Mouse (Mus musculus): ENCODE data around the gene Khk.

Gene Khk

DNA sequence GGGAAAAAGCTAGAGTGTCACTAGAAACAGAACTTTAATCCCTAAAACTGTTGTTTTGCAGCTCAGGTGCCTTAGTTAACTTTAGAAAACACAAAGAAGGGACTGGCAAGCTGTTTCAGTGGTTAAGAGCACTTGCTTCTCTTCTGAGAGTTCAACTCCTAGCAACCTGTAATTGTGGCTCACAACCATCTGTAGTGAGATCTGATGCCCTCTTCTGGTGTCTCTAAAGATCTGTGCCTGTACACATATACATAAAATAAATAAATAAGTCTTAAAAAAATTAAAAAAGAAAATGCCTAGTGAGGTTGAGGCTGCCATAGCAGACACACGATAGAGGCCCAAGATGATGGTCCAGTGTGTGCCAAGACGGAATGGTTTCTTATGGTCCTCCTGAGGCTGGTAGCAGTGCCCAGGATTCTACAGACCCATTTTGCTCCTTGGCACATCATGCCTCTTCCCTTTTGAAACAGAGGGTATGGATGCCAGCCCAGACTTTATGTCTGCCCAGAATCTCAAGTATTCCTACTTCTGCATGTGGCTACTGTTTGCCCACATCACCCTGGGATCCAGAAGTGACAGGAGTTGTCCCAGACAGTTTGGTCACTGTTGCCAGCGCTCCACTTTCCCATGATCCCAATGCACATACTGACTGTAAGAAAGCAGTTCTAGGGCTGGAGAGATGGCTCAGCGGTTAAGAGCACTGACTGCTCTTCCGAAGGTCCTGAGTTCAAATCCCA lies 13.7 kb downstream of the Khk start:
- in situ Hi-C loops (cut with MboI, MseI), result loop anchor here (5.0 kb wide), 1 partner anchor 47 kb away; no protein-coding TSS in a partner anchor

DNA sequence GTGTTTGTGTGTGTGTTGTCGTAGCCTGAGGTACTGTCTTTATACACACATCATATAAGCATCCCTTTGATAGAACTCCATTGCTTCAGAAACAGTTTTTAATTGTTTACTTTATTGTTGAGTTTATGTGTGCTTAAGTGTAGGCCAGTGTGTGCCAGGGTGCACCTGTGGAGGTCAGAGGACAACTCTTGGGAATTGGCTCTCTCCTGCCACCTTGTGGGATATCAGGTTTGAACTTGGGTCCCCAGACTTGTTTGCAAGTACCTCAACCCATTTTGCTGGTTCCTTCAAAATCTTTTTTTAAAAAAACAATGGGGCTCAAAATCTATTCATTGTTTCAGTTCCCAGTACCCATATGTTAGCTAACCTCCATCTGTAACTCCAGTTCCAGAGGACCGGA lies 21.8 kb downstream of the Khk start:
- in situ Hi-C loops (cut with MboI, MseI), result no loop called here

DNA sequence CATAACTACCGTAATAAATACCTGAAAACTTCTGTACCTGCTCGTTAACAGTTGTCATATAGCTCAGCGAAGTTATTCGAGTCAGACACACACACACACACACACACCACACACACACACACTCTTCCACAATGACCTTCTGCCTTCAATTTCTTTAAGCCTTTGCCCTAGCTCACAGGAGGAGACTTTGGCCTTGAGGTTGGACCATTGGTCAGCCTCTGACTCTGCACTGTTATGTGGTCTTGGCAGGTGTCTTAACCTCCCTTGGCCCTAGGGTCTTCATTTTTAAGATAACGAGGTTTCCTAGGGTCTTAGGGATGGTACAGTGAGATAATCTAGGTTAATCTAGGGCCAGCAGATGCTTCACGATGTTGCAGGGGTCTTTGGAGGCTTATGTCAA lies 23.1 kb downstream of the Khk start:
- in situ Hi-C loops (cut with MboI, MseI), result no loop called here

DNA sequence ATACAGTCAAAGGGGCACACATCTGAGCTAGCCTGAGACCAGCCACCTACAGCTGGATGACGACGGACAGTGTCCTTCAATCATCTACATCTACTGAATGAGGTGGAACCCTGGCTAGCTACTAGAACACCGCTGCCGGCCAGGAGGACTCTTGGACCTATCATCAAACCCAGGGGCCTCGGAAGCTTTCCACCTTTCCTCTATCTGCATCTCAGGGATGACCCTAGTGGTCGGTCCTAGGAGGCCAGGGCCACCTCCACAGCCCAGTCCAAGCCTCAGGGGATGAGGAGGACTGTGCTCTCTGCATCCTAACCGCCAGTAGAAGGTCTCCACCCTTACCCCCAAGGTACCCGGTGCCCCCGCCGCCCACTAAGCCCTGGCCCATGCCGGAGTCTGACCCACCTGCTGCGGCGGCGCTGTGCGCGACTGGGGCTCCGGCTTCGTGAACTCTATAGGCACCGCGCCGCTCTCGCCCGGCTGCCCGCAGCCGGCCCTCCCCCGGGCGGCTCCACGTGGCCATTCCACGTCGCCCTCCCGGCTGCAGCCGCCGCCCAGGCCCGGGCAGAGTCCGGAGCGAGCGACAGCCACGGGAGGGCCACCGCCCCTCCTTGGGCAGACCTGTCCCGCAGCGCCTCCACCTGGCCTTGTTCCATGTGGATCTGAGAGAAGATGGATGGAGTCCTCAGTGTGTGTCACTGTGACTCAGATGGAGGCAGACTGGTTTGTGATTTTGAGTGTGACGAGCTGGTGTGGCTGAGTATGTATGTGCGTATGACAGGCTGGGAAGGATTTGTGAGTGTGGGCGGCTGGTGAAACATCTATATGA lies 23.9 kb downstream of the Khk start, which contains the start of gene Cgref1:
Gene Cgref1, minus strand, starts transcription at position 636 of the 826 bp plus-strand sequence.
- in situ Hi-C loops (cut with MboI, MseI), result no loop called here

DNA sequence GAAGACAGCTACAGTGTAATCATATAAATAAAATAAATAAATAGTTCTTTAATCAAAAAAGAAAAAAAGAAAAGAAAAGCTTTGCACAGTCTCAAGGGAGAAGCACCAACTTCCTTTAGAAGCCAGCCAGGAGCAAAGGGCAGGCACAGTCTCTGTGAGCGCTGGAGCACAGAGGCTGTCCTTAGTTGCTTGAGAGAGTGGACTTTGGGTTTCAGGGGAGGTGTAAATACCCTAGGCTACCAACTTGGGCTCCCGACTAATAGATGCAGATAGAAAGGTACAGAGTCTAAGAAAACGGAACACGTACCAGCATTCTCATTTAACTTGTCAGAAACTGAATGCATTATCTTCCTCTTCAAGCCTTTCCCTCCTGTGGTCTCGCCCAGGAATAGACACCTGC lies 27.4 kb downstream of the Khk start:
- in situ Hi-C loops (cut with MboI, MseI), result no loop called here

DNA sequence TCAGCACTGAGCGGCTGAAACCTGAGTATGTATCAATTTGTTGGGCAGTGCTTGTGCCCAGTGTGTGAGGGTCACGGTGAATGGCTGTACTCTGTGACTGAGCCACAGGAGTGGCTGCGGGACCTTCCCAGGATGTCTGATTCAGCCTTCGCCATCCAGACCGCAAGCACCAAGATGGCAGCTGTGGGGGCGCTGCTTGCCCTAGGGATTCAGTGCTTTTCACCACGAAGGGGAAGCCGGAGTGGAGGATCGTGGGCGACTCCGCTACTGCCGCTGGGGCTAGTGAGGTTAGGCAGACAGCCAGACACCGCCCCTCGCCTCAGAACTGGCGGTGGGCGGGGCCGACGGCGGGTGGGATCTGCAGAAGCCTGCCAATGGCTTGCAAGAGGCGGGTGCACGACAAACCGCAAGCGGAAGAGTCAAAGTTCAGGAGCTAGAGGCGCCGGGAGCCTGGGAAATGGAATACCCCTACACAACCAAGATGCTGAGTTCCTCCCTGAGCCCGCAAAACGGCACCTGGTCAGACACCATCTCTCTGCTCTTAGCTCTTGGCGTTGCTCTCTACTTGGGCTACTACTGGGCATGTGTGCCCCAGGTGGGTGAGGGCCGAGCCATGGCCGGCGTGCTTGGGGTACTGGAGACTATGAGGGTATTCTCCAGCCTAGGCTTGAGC lies 28.6 kb downstream of the Khk start:
- in situ Hi-C loops (cut with MboI, MseI), result no loop called here

DNA sequence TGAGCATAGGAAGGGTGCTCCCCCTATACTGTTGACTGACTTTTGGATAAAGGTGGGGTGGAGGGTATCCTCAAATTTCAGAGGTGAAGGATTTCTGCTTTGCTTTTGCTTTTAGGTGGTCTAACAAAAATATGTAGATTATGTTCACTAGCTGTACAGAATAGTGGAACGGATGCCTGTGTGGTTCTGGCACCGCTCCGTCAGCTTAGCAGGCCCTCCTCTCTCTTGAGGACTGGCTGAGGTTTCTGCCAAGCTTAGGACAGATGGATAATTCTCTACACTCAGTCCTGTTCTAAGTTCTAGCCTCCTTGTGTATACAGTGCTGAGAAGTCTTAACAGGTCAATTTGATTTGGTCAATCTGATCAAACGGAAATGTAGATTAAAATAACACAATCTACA lies 29.2 kb downstream of the Khk start:
- in situ Hi-C loops (cut with MboI, MseI), result no loop called here

DNA sequence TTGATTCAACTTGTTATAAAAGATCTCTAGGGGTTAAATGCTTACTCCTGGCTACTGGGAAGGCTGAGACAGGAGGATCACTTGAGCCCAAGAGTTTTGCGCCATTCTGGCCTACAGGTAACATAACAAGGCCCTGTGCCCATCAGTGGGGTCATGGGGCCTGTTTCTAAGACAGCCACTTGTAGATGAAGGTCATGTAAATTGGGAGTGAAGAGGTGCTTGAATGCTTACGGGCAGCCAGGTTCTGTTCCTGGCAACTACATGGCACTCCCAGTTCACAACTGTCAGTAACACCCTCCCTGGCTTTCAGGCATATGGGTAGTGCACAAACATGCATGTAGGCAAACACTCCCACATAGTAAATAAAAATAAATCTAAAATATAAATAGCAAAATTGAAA lies 29.7 kb downstream of the Khk start:
- in situ Hi-C loops (cut with MboI, MseI), result no loop called here

DNA sequence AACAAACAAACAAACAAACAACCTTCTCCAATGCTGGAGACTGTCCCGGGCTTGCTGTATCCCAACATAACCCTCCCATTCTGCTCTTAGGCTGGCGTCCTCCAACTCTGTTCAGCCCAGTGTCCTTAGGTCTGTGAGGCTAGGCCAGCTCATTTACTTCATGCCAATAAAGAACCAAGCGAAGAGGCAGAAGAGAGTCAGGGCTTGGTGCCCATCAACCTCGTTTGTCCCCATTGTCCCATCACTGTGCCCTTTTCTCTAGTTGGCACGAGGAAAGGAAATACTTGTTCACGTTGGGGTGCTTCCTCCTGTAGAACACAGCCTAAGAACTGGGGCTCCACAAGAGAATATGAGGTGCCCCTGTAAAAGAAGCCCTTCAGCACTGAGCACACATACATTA lies 30.5 kb downstream of the Khk start:
- in situ Hi-C loops (cut with MboI, MseI), result no loop called here

DNA sequence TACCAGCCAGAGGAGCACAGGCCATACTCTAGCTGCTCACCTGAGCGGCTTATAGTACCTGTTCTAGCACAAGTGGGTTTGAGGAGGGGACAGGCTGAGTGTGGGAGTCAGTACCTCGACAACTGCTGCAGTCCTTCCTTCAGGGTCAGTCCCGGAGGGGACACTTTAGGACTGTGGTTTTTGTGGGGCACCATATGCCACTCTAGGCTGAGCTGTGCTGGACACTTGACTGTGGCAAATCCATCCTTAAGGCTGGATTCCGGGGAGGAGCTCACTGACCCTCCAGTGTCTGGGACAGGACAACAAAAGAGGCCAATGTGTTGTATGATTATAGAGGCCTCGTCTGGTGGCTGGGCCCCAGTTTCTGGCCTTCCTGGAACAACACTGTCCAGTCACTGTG lies 31.3 kb downstream of the Khk start:
- in situ Hi-C loops (cut with MboI, MseI), result no loop called here

DNA sequence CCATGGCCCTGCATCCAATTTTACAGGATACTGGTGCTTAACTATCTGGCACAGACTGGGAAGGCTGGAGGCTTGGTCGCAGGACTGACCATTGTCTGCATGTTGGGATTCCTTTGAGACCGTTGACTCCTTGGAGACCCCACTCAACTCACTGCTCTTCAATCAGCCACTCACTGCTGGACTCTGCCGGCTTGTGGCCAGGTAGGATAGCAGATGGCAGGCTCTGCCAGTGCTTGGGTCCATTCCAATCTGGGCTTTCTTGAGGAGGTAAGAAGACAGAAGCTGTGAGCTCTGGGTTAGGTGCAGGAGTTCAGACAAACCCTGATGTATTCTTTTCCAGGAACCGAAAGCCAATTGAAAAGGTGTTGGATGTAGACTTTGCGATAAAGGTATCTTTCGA lies 32.8 kb downstream of the Khk start:
- in situ Hi-C loops (cut with MboI, MseI), result no loop called here

DNA sequence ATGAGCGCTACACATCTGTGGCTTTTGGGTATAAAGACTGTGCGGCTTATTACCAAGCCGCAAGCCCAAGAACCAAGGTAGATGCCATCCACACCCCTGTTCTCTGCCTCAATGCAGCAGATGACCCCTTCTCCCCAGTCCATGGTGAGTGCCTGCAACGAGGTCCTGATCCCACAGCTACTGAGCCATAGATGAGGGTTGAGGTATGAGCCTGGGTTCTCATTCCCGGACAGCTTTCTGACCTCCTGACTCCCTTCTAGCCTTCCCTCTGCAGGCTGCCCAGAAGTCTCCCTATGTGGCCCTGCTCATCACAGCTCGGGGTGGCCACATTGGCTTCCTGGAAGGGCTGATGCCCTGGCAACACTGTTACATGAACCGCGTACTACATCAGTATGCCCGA lies 33.3 kb downstream of the Khk start:
- in situ Hi-C loops (cut with MboI, MseI), result no loop called here

DNA sequence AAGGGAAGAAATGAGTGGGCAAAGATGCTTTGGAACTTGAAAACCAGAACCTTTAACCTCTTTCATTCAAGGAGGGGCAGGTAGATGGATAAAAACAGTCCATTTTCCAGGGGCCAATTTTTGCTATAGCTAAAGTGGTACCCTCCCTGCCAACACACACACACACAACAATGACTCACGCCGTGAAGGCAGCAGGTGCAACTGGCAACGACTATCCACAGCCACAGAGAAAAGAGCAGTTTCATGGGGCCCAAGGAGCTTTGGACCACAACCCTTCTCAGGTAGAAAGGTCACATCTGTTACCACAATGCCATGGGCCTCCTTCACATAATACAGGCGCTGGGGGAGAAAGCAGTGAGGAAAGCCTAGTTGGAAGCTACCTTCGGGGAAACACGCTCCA lies 34.5 kb downstream of the Khk start:
- in situ Hi-C loops (cut with MboI, MseI), result no loop called here

DNA sequence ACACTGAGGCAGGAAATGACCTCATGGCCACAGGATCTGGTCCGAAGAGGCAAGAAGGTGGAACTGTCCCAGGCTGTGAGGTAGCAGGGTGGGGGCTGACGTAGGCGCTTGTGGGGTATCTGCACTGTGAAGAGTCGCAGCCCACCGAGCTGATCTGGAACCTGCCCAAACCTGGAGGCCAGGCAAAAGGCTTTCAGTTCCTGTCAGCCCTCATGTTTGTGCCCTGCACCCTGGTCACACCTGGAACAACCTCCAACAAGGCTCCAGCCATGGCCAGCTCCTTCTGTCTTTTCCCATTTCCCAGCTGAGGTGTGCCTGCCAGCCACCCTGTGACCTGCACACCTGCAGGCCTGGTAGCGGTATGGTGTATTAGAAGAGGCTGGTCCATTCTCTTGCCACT lies 36.7 kb downstream of the Khk start:
- in situ Hi-C loops (cut with MboI, MseI), result no loop called here

DNA sequence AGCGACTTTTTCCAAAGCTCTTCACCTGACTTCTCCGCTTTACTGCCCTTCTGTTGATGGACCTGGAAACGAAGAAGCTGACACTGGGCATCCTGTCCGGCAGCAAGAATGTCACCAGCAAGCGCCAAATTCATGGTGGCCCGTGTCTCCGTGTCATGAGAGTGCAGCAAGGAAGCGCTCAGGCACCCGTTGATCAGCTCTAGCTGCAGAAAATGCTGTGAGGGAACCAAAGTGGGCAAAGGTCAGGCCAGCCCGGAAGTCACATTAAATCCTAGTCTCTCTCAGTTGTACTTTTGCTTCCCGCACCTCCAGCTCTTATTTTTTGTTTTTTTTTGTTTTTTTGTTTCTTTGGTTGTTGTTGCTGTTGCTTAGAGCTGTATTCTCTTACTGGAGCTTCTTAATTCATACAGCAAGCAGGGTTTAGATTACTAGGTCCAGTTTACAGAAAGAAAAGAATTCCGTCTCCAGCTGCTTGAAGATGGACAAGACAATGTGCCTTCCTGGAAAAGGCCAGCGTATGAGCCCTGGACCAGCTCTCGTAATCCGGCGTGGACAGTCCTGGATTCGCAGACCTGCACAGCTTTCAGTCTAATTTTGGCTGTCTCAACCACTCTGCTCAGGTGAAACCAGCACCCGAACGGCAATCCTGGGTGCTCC lies 38.1 kb downstream of the Khk start:
- in situ Hi-C loops (cut with MboI, MseI), result no loop called here

DNA sequence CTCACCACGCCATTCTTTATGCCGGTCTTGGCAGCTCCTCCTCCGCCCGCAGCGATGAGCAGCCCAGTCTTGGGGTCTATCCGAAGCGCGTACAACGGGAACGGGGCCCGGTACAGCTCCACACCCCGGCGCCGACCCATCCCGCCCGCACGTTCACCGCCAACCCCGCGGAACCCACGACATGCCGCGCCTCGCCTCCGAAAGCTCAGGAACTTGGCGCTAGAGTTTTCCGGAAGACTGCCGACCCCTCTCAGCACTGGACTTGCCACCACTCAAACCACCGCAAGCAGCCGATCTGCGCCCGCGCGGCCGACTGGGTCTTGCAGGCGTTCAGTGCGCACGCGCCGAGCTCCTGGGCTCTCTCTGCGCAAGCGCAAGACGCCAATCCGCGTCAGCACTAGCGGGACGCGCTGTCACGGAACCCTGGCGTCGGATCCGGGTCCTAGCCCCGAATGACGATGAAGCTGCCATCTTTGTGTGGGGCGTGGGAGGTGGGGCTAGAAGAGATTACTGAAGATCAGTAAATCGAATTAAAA lies 38.8 kb downstream of the Khk start, which contains the start of gene Preb:
Gene Preb, minus strand, starts transcription at position 396 of the 536 bp plus-strand sequence.
- in situ Hi-C loops (cut with MboI, MseI), result no loop called here

DNA sequence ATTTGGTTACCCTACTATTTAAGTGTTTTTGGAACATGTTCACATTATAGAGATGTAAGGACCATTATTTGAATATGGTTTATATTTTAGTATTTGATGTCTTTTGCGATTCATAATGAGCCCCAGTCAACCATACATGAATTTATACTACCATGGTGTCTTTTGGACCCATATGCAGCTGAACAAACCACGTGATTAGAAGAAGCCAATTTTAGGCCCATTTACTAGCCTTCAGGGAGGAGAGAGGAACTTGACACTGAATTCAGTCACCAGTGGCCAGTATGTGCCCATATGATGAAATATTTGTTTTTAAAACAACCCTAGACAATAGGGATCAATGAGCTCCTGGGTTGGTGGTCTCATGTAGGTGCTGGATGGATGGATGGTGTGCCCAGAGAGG lies 39.6 kb downstream of the Khk start:
- in situ Hi-C loops (cut with MboI, MseI), result no loop called here

DNA sequence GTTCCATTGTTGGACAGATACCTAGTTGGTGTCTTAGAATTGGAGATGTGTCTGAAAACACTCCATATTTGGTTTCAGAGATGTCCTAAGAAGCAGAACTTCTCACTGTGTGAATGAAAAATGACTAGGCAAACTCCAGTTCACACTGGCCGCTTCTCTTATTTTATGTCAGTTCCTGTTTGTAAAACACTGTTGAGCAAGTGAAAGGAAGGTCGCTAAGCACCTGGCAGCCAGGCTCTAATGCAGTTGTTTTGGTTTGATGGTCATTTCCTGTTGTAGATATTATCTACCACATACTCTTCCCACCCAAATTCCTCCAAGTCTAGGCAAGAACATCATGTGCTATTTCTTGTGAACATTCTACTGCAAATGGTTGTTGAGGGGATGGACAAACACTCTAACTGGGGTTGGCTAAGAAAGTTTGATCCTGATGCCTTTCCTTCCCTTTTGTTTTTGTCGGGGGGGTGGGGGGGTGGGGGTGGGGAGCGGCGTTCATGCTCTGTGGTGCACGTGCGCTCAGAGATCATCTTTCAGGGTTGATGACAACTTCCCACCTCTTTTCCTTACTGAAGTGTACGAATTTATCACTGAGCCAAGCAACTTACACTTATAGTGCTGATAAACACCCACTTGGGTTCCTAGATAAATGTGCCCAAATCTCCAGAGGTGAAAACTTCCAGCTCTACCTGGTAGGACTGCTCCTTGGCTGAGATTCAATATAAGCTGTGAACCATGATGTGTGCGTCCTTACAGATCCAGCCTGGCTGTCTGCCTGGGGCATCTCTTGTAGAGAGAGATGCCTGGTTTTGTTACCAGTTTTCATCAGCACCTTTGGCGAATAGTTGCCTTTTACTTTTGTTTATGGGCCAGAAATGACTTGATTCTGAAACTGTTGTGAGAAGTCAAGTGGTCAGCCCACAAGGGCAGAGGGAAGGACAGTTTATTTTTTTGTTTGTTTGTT lies 40.6 kb downstream of the Khk start:
- in situ Hi-C loops (cut with MboI, MseI), result no loop called here

DNA sequence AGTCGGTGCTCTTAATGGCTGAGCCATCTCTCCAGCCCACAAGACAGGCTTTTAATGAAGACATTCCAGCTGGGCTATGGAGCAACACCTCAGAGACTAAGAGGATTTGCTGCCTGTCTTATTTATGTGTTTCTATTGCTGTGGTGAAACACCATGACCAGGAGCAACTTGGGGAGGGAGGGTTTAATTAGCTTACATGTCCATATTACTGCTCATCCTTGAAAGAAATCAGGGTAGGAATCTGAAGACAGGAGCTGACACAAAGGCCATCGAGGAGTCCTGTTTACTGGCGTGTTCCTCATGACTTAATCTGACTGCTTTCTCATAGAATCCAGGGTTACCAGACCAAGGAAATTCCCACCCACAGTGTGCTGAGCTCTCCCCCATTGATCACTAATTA lies 42.7 kb downstream of the Khk start:
- in situ Hi-C loops (cut with MboI, MseI), result no loop called here

DNA sequence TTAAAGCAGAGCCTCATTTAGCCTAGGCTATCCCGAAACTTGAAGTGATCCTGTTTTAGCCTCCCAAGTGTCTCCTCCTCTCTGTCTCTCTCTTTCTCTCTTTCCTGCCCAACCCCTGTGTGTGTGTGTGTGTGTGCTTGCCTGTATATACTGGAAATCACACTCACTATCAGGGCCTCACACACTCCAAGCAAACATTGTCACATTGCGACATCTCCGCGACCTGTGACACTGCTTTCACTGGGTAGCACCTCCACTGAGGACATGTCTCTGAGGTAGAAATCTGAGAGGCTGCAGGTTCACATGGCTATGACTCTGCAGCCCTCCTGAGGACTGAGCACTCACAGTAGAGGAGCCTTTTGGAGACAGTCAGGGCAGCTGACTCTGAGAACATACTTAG lies 45.0 kb downstream of the Khk start:
- in situ Hi-C loops (cut with MboI, MseI), result no loop called here

DNA sequence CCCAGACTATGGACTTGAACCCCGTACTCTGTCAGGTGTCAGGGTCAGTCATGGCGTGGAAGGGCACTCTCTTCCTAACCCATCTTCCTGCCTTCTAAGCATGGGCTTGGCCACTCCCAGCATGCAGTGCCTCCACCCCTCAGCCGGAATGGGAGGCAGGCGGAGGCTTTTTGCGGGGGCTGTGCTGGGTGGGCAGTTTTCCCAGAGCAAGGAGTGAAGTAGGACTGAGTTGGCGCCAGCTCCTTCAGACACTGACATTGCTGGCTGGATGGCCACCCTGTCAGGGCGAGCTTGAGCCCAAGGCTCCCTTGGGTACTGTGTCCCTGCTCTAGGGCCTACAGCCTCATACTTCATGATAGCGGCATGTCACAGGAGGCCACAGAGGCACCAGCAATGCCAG lies 47.2 kb downstream of the Khk start, which contains the start of gene Tcf23:
Gene Tcf23, plus strand, starts transcription at position 247 of the 400 bp plus-strand sequence.
- in situ Hi-C loops (cut with MboI, MseI), result no loop called here

Measured in T-helper 1 cell (primary cell).